ENCODE assay signal across 9 mouse cellular contexts in genomic region chr11:31874071-31874470, GRCm38 (mm10). TPM values are rescaled to one million over a fixed set of nuclear protein-coding genes. Genes with fewer than 3 reads are reported as not detected.
DNase-seq lines count a peak whose midpoint lies in the region; ATAC-seq and TF ChIP-seq lines count a peak whose summit lies in the region.
"Had no signal": no experiment of that assay in that cellular context is flagged by ENCODE, and none has a peak within 500 bp of the region (broad histone marks: within the 10 kb centered on the region; RNA-seq: fewer than 3 reads in every experiment).

No protein-coding gene starts in this region.

- intact Hi-C loops in left cerebral cortex, postnatal 36 days (cut with DNase I) = loop anchor here (5.0 kb wide), 3 partner anchors 57 to 197 kb away; no protein-coding TSS in a partner anchor

- ATAC-seq in kidney, postnatal 0 days (replicated peaks; ENCODE audit: low FRiP score, low read depth) = no peak
- no peak for ATAC-seq in embryonic facial prominence, embryonic 15.5 days (ENCODE audit: insufficient number of reproducible peaks, low FRiP score, low TSS enrichment, low read depth)
- ATAC-seq in intestine, embryonic 14.5 days (replicated peaks; ENCODE audit: low FRiP score, low TSS enrichment, low read depth) = no peak
- ATAC-seq: Patski had no signal

- no peak for TF ChIP-seq POLR2A in myocyte (IDR thresholded peaks at IDR 0.05; ENCODE audit: insufficient read length, low read depth)

- no peak overlapping the region for H3K27ac ChIP-seq in kidney, postnatal 0 days
- H3K27ac ChIP-seq in embryonic facial prominence, embryonic 15.5 days (replicated peaks) = no peak overlapping the region
- H3K27ac ChIP-seq in intestine, embryonic 14.5 days (ENCODE audit: low read depth) = no peak overlapping the region

- H3K9ac ChIP-seq in kidney, postnatal 0 days (ENCODE audit: low read depth, low read length) = no peak overlapping the region
- H3K9ac ChIP-seq in embryonic facial prominence, embryonic 15.5 days = no peak overlapping the region
- H3K9ac ChIP-seq in intestine, embryonic 14.5 days (ENCODE audit: low read length) = no peak overlapping the region

- no peaks in the 10 kb centered on the region for H3K27me3 ChIP-seq in kidney, postnatal 0 days (ENCODE audit: insufficient read depth, low read length)
- H3K27me3 ChIP-seq in embryonic facial prominence, embryonic 15.5 days = no peaks in the 10 kb centered on the region
- H3K27me3 ChIP-seq in intestine, embryonic 14.5 days (replicated peaks; ENCODE audit: control insufficient read depth, insufficient read depth, low read length) = no peaks in the 10 kb centered on the region
- no peaks in the 10 kb centered on the region for H3K27me3 ChIP-seq in myocyte (ENCODE audit: control insufficient read depth, insufficient read depth, insufficient read length)
- H3K27me3 ChIP-seq: Patski had no signal

- no peak for DNase-seq in kidney, postnatal 0 days (ENCODE audit: low spot score)
- DNase-seq in kidney, postnatal 10 days = no peak
- no peak for DNase-seq in intestine, embryonic 14.5 days (ENCODE audit: low spot score)
- no peak for DNase-seq in left cerebral cortex, postnatal 36 days (ENCODE audit: low spot score in 2 of 2)
- no peak for DNase-seq in retina, postnatal 1 day
- DNase-seq: cerebellum, postnatal 25 days had no signal

- WGBS in kidney, postnatal 0 days = 53% methylated on average over 2 of the region's 2 CpGs
- WGBS in embryonic facial prominence, embryonic 15.5 days = 51% methylated on average over 2 of the region's 2 CpGs
- WGBS in intestine, embryonic 14.5 days = 66% methylated on average over 2 of the region's 2 CpGs

- H3K9me3 ChIP-seq in kidney, postnatal 0 days (replicated peaks; ENCODE audit: low read length) = no peaks in the 10 kb centered on the region
- no peaks in the 10 kb centered on the region for H3K9me3 ChIP-seq in embryonic facial prominence, embryonic 15.5 days (replicated peaks)
- H3K9me3 ChIP-seq in intestine, embryonic 14.5 days (ENCODE audit: control insufficient read depth, low read length) = no peaks in the 10 kb centered on the region

- H3K4me1 ChIP-seq in kidney, postnatal 0 days (replicated peaks; ENCODE audit: insufficient read depth, low read length) = peaks cover 13% of the 10 kb centered on the region
- peaks cover 24% of the 10 kb centered on the region for H3K4me1 ChIP-seq in embryonic facial prominence, embryonic 15.5 days
- H3K4me1 ChIP-seq in intestine, embryonic 14.5 days (replicated peaks; ENCODE audit: control insufficient read depth, insufficient read depth, low read length) = peaks cover 7% of the 10 kb centered on the region; the same call in 1 of the 2 replicates

- no peaks in the 10 kb centered on the region for H3K36me3 ChIP-seq in kidney, postnatal 0 days (ENCODE audit: insufficient read depth, low read length)
- H3K36me3 ChIP-seq in embryonic facial prominence, embryonic 15.5 days = no peaks in the 10 kb centered on the region
- H3K36me3 ChIP-seq in intestine, embryonic 14.5 days (ENCODE audit: control insufficient read depth, insufficient read depth, low read length) = no peaks in the 10 kb centered on the region
- H3K36me3 ChIP-seq in myocyte (ENCODE audit: control insufficient read depth, insufficient read depth) = peaks cover 3% of the 10 kb centered on the region

- peaks cover 55% of the 10 kb centered on the region for H3K79me2 ChIP-seq in myocyte (ENCODE audit: control insufficient read depth, insufficient read depth)

- H3K4me2 ChIP-seq in kidney, postnatal 0 days (ENCODE audit: low read length) = peak overlapping the region; percentile 86
- H3K4me2 ChIP-seq in embryonic facial prominence, embryonic 15.5 days (replicated peaks) = peak overlapping the region; percentile 47
- peak overlapping the region; percentile 88; the same call in 1 of the 2 replicates for H3K4me2 ChIP-seq in intestine, embryonic 14.5 days (ENCODE audit: low read length)
- H3K4me2 ChIP-seq in myocyte (ENCODE audit: low read depth) = peak overlapping the region; percentile 68

- TF ChIP-seq CTCF in kidney, postnatal 0 days (IDR thresholded peaks at IDR 0.05; ENCODE audit: low read depth) = no peak

- H3ac ChIP-seq in myocyte (ENCODE audit: control insufficient read depth, insufficient read length) = no peak overlapping the region

- peak overlapping the region; percentile 86 for H3K4me3 ChIP-seq in kidney, postnatal 0 days (replicated peaks; ENCODE audit: low read depth, low read length)
- H3K4me3 ChIP-seq in embryonic facial prominence, embryonic 15.5 days (replicated peaks) = 0 out of 2 replicates have a peak overlapping the region, but pooled peaks have one; percentile 12
- 0 out of 2 replicates have a peak overlapping the region, but pooled peaks have one; percentile 23 for H3K4me3 ChIP-seq in intestine, embryonic 14.5 days (ENCODE audit: low read depth, low read length)
- H3K4me3 ChIP-seq in myocyte = no peak overlapping the region

TF ChIP-seq in myocyte, 11 proteins besides CTCF, POLR2A, EP300 and RAD21:
- TF ChIP-seq CEBPB (IDR thresholded peaks at IDR 0.05; ENCODE audit: insufficient read depth, poor library complexity, severe bottlenecking) (no peak), POLR2AphosphoS2 (IDR thresholded peaks at IDR 0.05; ENCODE audit: insufficient read length, low read depth) (no peak), REST (IDR thresholded peaks at IDR 0.05; ENCODE audit: insufficient read depth, insufficient read length) (no peak), E2F4 (IDR thresholded peaks at IDR 0.05; ENCODE audit: insufficient read depth) (no peak), TCF3 (IDR thresholded peaks at IDR 0.05; ENCODE audit: insufficient read length, low read depth) (no peak), SRF (IDR thresholded peaks at IDR 0.05; ENCODE audit: control insufficient read depth, insufficient read length, low read depth) (no peak), MYOG (IDR thresholded peaks at IDR 0.05; ENCODE audit: control insufficient read depth in 1 of 3, insufficient read depth in 1 of 3, insufficient read length in 2 of 3, low read depth in 2 of 3) (no peak), USF1 (IDR thresholded peaks at IDR 0.05; ENCODE audit: low read depth) (no peak), MYOD1 (IDR thresholded peaks at IDR 0.05; ENCODE audit: control insufficient read depth in 1 of 3, insufficient read length in 2 of 3, low read depth in 2 of 3) (no peak), TCF12 (IDR thresholded peaks at IDR 0.05; ENCODE audit: insufficient read depth, poor library complexity, severe bottlenecking) (no peak), MAX (IDR thresholded peaks at IDR 0.05; ENCODE audit: low read depth) (no peak)

RNA-seq across cellular contexts. Expression of gene Cpeb4, which starts 2.1 kb away (rescaled TPM):
- polyA plus RNA-seq in kidney, postnatal 0 days (2015; fragmentation: Nextera tagmentation; extraction: Ambion mirVana) = 6.1 and 6.7 TPM in 2 replicates
- 3.4 and 3.8 TPM in 2 replicates for polyA plus RNA-seq in embryonic facial prominence, embryonic 15.5 days (2015; fragmentation: Nextera tagmentation; extraction: Ambion mirVana)
- 4.3 and 4.7 TPM in 2 replicates for polyA plus RNA-seq in intestine, embryonic 14.5 days (2014; fragmentation: Nextera tagmentation; extraction: Ambion mirVana)
- 4.2 TPM for polyA plus RNA-seq in myocyte (2012; fragmentation: generic; extraction: Trizol)
- total RNA-seq in left cerebral cortex, postnatal 36 days (2021) = 100 to 1,000 TPM; 146 to 158 TPM
